Mouse (Mus musculus): ENCODE data around the gene Tomm40l. TPM values are rescaled to one million over a fixed set of nuclear protein-coding genes. Genes with fewer than 3 reads are reported as not detected.

The Tomm40l gene
- polyA plus RNA-seq, 1 experiment = not detected

DNA sequence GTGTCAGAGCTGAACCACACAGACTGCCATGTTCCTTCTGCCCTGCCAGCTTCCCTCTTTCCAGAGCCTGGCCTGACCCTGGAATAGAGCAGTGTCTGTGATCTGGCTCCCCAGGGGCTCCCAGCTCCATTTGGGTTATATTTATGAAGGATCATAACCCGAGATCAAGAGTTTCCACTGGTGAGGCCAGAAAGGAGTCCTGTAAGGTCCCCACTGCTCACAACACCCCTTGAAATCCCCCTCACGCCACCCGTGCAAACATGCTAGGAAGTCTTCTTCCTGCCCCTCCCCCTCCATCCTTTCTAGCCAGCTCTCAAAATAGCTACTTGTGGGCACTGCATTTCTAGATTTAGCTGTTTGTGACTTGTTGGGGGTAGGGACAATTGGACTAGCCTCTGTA is 38.7 kb downstream of the Tomm40l start:
- TF ChIP-seq POLR2A (IDR thresholded peaks at IDR 0.05; ENCODE audit: insufficient read depth, low read depth, low read length) (no peak), CTCF (IDR thresholded peaks at IDR 0.05; ENCODE audit: insufficient read depth, low read depth, low read length) (no peak)
- no peak overlapping the region for H3K27ac ChIP-seq (ENCODE audit: insufficient read depth, low read depth, low read length)
- WGBS = 49% methylated on average over 3 of the region's 3 CpGs

GRCm38 (mm10) chr1:171183025-171183424 is 39.3 kb downstream of the Tomm40l start:
- 74% methylated on average over 3 of the region's 3 CpGs for WGBS
- Histone ChIP-seq H3K27ac (ENCODE audit: insufficient read depth, low read depth, low read length) (no peak overlapping the region), H3K4me3 (ENCODE audit: insufficient read depth, low read depth, low read length) (no peak overlapping the region), H3K4me1 (ENCODE audit: control insufficient read depth, insufficient read depth, low read length) (peaks cover 24% of the 10 kb centered on the region)
- TF ChIP-seq POLR2A (IDR thresholded peaks at IDR 0.05; ENCODE audit: insufficient read depth, low read depth, low read length) (no peak), CTCF (IDR thresholded peaks at IDR 0.05; ENCODE audit: insufficient read depth, low read depth, low read length) (no peak)

More for the DNA sequence above, 38.7 kb downstream of the Tomm40l start:
- peaks cover 26% of the 10 kb centered on the region for H3K4me1 ChIP-seq (ENCODE audit: control insufficient read depth, insufficient read depth, low read length)
- H3K4me3 ChIP-seq (ENCODE audit: insufficient read depth, low read depth, low read length) = no peak overlapping the region

DNA sequence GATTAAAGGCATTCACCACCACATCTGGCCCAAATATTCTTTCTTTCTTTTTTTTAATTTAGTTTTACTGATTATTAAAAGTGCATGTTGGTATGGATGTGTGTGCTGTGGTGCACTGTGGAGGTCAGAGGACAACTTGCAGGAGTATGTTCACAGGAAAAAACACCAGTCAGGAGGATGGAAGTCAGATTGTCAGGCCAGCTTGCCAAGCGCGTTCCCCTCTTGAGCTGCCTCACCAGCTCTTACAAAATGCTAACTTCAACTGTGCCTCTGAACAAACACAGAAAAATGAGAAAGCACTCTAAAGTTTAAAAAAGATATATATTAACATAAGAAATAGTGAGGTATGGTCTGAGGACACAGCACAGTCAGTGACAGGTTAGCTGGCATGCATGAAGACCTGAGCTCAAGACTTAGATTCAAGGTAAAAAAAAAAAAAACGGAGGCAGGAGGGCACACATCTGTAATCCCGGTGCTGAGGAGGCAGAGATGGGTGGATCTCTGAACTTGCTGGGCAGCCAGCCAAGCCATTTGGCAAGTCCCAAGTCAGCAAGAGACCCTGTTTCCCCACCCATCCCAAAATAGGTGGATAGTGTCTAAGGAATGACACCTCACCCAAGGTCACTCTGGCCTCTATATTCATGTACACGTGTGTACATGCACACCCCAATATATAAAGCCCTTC is 42.7 kb downstream of the Tomm40l start:
- H3K4me1 ChIP-seq (ENCODE audit: control insufficient read depth, insufficient read depth, low read length) = peaks cover 12% of the 10 kb centered on the region
- H3K4me3 ChIP-seq (ENCODE audit: insufficient read depth, low read depth, low read length) = no peak overlapping the region
- TF ChIP-seq CTCF (IDR thresholded peaks at IDR 0.05; ENCODE audit: insufficient read depth, low read depth, low read length) = no peak
- no peak for TF ChIP-seq POLR2A (IDR thresholded peaks at IDR 0.05; ENCODE audit: insufficient read depth, low read depth, low read length)
- 56% methylated on average over 5 of the region's 5 CpGs for WGBS
- no peak overlapping the region for H3K27ac ChIP-seq (ENCODE audit: insufficient read depth, low read depth, low read length)

DNA sequence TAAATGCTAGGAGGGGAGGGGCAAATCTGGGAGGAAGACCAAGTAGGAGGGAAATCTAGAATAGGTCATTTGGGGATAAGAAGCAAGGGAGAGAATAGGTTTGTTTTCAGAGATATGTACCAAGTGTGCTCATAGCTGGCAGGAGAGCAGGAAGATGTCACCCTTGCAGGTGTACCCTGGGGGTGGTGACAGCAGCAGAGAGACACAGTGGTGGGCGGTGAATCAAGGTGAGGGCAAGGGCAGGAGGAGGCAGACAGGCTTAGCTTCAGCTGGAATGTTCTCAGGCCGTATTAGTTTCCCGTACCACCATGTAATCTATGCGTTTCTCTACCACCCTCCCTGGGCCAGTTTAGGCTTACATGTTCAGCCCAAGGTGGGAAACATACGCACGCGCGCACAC is 49.5 kb downstream of the Tomm40l start:
- 83% methylated on average over 8 of the region's 8 CpGs for WGBS
- H3K4me1 ChIP-seq (ENCODE audit: control insufficient read depth, insufficient read depth, low read length) = peaks cover 23% of the 10 kb centered on the region
- H3K4me3 ChIP-seq (ENCODE audit: insufficient read depth, low read depth, low read length) = no peak overlapping the region
- TF ChIP-seq CTCF (IDR thresholded peaks at IDR 0.05; ENCODE audit: insufficient read depth, low read depth, low read length) (no peak), POLR2A (IDR thresholded peaks at IDR 0.05; ENCODE audit: insufficient read depth, low read depth, low read length) (no peak)
- H3K27ac ChIP-seq (ENCODE audit: insufficient read depth, low read depth, low read length) = peak overlapping the region; percentile 83

DNA sequence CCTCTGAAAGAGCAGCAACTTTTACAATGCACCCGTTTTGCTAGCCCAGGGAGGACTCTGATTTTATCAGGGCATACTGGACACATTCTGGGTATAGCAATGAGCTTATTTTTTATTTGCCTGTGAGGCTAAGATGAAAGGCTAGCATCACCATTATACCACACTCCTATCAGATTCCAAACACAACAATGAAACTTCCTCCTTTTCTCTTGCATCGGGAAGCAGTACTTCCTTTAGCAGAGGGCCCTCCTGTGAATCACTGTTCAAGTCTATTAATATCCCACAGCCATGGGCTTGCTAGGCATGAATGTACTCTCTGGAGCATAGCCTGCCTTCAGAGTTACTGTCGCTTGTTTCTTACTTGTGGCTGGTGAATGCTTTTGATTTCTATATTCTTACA is 51.2 kb downstream of the Tomm40l start:
- TF ChIP-seq CTCF (IDR thresholded peaks at IDR 0.05; ENCODE audit: insufficient read depth, low read depth, low read length) (no peak), POLR2A (IDR thresholded peaks at IDR 0.05; ENCODE audit: insufficient read depth, low read depth, low read length) (no peak)
- WGBS = 30% methylated on average over 3 of the region's 3 CpGs
- Histone ChIP-seq H3K4me1 (ENCODE audit: control insufficient read depth, insufficient read depth, low read length) (peaks cover 18% of the 10 kb centered on the region), H3K27ac (ENCODE audit: insufficient read depth, low read depth, low read length) (peak overlapping the region; percentile 76; the same call in 1 of the 2 replicates), H3K4me3 (ENCODE audit: insufficient read depth, low read depth, low read length) (no peak overlapping the region)

DNA sequence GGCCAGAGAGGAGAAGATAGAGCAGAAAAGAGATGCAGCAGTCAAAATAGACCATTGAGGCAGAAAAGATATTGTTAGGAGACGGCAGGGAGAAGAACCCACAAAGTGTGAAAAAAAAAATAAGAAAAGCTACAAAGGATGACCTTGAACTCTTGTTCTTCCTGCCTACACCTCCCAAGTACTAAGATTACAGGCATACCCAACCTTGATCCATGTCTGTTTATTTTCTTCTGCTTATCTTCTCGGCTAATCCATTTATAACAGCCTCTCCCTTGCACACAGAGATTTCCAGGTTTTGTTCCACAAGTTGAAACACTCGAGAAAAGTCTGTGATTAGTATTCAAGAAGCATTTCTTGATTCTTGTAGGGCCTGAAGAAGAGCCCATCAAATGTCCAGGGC is 52.4 kb downstream of the Tomm40l start:
- TF ChIP-seq CTCF (IDR thresholded peaks at IDR 0.05; ENCODE audit: insufficient read depth, low read depth, low read length) (no peak), POLR2A (IDR thresholded peaks at IDR 0.05; ENCODE audit: insufficient read depth, low read depth, low read length) (no peak)
- WGBS = 66% methylated on average over 3 of the region's 3 CpGs
- peaks cover 18% of the 10 kb centered on the region for H3K4me1 ChIP-seq (ENCODE audit: control insufficient read depth, insufficient read depth, low read length)
- H3K4me3 ChIP-seq (ENCODE audit: insufficient read depth, low read depth, low read length) = no peak overlapping the region
- no peak overlapping the region for H3K27ac ChIP-seq (ENCODE audit: insufficient read depth, low read depth, low read length)

DNA sequence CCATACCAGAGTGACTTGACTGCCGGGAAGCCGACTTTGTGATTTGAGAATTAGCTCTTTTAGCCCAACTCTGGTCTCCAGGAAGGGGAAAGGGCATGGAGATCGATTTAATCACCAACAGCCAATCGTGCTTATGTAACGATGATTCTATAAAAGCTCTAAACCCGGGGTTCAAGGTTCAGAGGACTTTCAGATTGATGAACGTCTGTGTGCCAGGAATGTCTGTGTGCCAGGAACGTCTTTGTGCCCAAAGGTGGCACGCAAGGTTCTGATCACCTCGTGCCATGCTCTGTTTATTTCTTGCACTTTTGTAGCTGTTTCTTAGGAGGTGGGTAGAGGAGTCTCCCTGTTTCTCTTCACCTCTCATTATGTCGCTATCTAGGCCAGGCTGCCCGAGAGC is 53.4 kb downstream of the Tomm40l start:
- TF ChIP-seq CTCF (IDR thresholded peaks at IDR 0.05; ENCODE audit: insufficient read depth, low read depth, low read length) (no peak), POLR2A (IDR thresholded peaks at IDR 0.05; ENCODE audit: insufficient read depth, low read depth, low read length) (no peak)
- no peak overlapping the region for H3K27ac ChIP-seq (ENCODE audit: insufficient read depth, low read depth, low read length)
- H3K4me3 ChIP-seq (ENCODE audit: insufficient read depth, low read depth, low read length) = no peak overlapping the region
- WGBS = 89% methylated on average over 12 of the region's 12 CpGs
- peaks cover 17% of the 10 kb centered on the region for H3K4me1 ChIP-seq (ENCODE audit: control insufficient read depth, insufficient read depth, low read length)

Other genes starting within 250 kb of the Tomm40l start
- not detected in 2 replicates for gene Fcgr2b, start 246.0 kb downstream of the Tomm40l start, polyA plus RNA-seq (2012; ENCODE audit: insufficient read depth, insufficient read length, low replicate concordance, missing spikeins)
- not detected in 2 replicates for gene Fcgr4, start 203.6 kb downstream of the Tomm40l start, polyA plus RNA-seq (2012; ENCODE audit: insufficient read depth, insufficient read length, low replicate concordance, missing spikeins)
- gene Fcgr3, start 157.6 kb downstream of the Tomm40l start, polyA plus RNA-seq (2012; ENCODE audit: insufficient read depth, insufficient read length, low replicate concordance, missing spikeins) = not detected in 2 replicates
- not detected in 2 replicates for gene Cfap126, start 108.6 kb downstream of the Tomm40l start, polyA plus RNA-seq (2012; ENCODE audit: insufficient read depth, insufficient read length, low replicate concordance, missing spikeins)
- gene Sdhc, start 71.9 kb downstream of the Tomm40l start, polyA plus RNA-seq (2012; ENCODE audit: insufficient read depth, insufficient read length, low replicate concordance, missing spikeins) = not detected in 2 replicates
- gene Mpz, start 71.8 kb downstream of the Tomm40l start, polyA plus RNA-seq (2012; ENCODE audit: insufficient read depth, insufficient read length, low replicate concordance, missing spikeins) = not detected in 2 replicates
- 326 and 491 TPM in 2 replicates for gene Pcp4l1, start 26.2 kb downstream of the Tomm40l start, polyA plus RNA-seq (2012; ENCODE audit: insufficient read depth, insufficient read length, low replicate concordance, missing spikeins)
- not detected in 2 replicates for gene Nr1i3, start 8.5 kb downstream of the Tomm40l start, polyA plus RNA-seq (2012; ENCODE audit: insufficient read depth, insufficient read length, low replicate concordance, missing spikeins)
- gene Apoa2, start 2.5 kb upstream of the Tomm40l start, polyA plus RNA-seq (2012; ENCODE audit: insufficient read depth, insufficient read length, low replicate concordance, missing spikeins) = not detected in 2 replicates
- not detected in 2 replicates for gene Fcer1g, start 11.9 kb upstream of the Tomm40l start, polyA plus RNA-seq (2012; ENCODE audit: insufficient read depth, insufficient read length, low replicate concordance, missing spikeins)
- not detected in 2 replicates for gene Adamts4, start 27.9 kb upstream of the Tomm40l start, polyA plus RNA-seq (2012; ENCODE audit: insufficient read depth, insufficient read length, low replicate concordance, missing spikeins)
- gene Ndufs2, start 28.9 kb upstream of the Tomm40l start, polyA plus RNA-seq (2012; ENCODE audit: insufficient read depth, insufficient read length, low replicate concordance, missing spikeins) = 704 TPM in 1 of 2 replicates, not detected in the other
- not detected in 2 replicates for gene B4galt3, start 47.8 kb upstream of the Tomm40l start, polyA plus RNA-seq (2012; ENCODE audit: insufficient read depth, insufficient read length, low replicate concordance, missing spikeins)
- gene Ppox, start 58.7 kb upstream of the Tomm40l start, polyA plus RNA-seq (2012; ENCODE audit: insufficient read depth, insufficient read length, low replicate concordance, missing spikeins) = not detected in 2 replicates
- gene Usp21, start 65.5 kb upstream of the Tomm40l start, polyA plus RNA-seq (2012; ENCODE audit: insufficient read depth, insufficient read length, low replicate concordance, missing spikeins) = not detected in 2 replicates
- not detected in 2 replicates for gene Ufc1, start 72.5 kb upstream of the Tomm40l start, polyA plus RNA-seq (2012; ENCODE audit: insufficient read depth, insufficient read length, low replicate concordance, missing spikeins)
- not detected in 2 replicates for gene Dedd, start 106.6 kb upstream of the Tomm40l start, polyA plus RNA-seq (2012; ENCODE audit: insufficient read depth, insufficient read length, low replicate concordance, missing spikeins)
- gene Nit1, start 123.1 kb upstream of the Tomm40l start, polyA plus RNA-seq (2012; ENCODE audit: insufficient read depth, insufficient read length, low replicate concordance, missing spikeins) = not detected in 2 replicates
- not detected in 2 replicates for gene Pfdn2, start 123.2 kb upstream of the Tomm40l start, polyA plus RNA-seq (2012; ENCODE audit: insufficient read depth, insufficient read length, low replicate concordance, missing spikeins)
- not detected in 2 replicates for gene Klhdc9, start 138.3 kb upstream of the Tomm40l start, polyA plus RNA-seq (2012; ENCODE audit: insufficient read depth, insufficient read length, low replicate concordance, missing spikeins)
- not detected in 2 replicates for gene Nectin4, start 147.6 kb upstream of the Tomm40l start, polyA plus RNA-seq (2012; ENCODE audit: insufficient read depth, insufficient read length, low replicate concordance, missing spikeins)
- 90.1 and 98.6 TPM in 2 replicates for gene Arhgap30, start 166.4 kb upstream of the Tomm40l start, polyA plus RNA-seq (2012; ENCODE audit: insufficient read depth, insufficient read length, low replicate concordance, missing spikeins)
- not detected in 2 replicates for gene Usf1, start 188.8 kb upstream of the Tomm40l start, polyA plus RNA-seq (2012; ENCODE audit: insufficient read depth, insufficient read length, low replicate concordance, missing spikeins)
- not detected in 2 replicates for gene Tstd1, start 196.4 kb upstream of the Tomm40l start, polyA plus RNA-seq (2012; ENCODE audit: insufficient read depth, insufficient read length, low replicate concordance, missing spikeins)
- gene F11r, start 215.0 kb upstream of the Tomm40l start, polyA plus RNA-seq (2012; ENCODE audit: insufficient read depth, insufficient read length, low replicate concordance, missing spikeins) = not detected in 2 replicates